Mouse (Mus musculus): ENCODE measurements at regions not wholly inside any gene's neighbourhood (a gene's known extent, or its start where the extent isn't known, plus 50 kb on each side); places are given as distances from the start of the nearest gene placed in this dataset.
A peak's percentile ranks its signal among the peaks of the same experiment; 100 is the strongest.

- intact Hi-C loops (cut with DNase I): no loop called here
- DNase-seq (ENCODE audit: low spot score): no peak
Measured at GRCm38 (mm10) chr13:71874986-71875385, 88.5 kb downstream of the Irx1 start.

DNA sequence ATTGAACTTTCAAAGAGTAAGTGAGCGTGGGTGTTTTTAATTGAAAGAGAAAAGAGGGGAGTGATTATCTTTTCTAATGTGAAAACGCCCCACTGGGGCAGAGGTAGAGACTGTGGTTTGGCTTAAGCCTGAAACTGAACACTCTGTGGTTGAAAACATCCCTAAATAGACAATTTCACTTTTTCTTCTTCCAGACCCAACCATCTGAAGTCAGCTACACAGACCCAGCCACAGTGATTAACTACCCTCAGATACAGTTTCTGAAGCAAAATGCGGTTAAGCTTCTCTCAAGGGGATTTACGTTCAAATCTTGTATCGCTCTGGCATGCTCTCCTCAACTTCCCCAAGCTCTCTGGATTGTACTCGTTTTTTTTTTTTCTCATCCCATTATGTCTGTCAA lies 94.8 kb downstream of the Irx1 start:
- DNase-seq (ENCODE audit: low spot score): no peak
- intact Hi-C loops (cut with DNase I): no loop called here

GRCm38 (mm10) chr13:71853426-71854025 lies 110.0 kb downstream of the Irx1 start:
- intact Hi-C loops (cut with DNase I): no loop called here

GRCm38 (mm10) chr13:71804032-71804958 lies 159.2 kb downstream of the Irx1 start:
- intact Hi-C loops (cut with DNase I): no loop called here
- DNase-seq (ENCODE audit: low spot score): no peak

More at GRCm38 (mm10) chr13:71853426-71854025, 110.0 kb downstream of the Irx1 start:
- DNase-seq (ENCODE audit: low spot score): no peak

GRCm38 (mm10) chr13:71798288-71798687 lies 165.2 kb downstream of the Irx1 start:
- intact Hi-C loops (cut with DNase I): no loop called here
- no peak for DNase-seq (ENCODE audit: low spot score)

- DNase-seq (ENCODE audit: low spot score): no peak
- intact Hi-C loops (cut with DNase I): no loop called here
Measured at GRCm38 (mm10) chr13:71784740-71785139, 178.8 kb downstream of the Irx1 start.

- no peak for DNase-seq (ENCODE audit: low spot score)
- intact Hi-C loops (cut with DNase I): no loop called here
Measured at GRCm38 (mm10) chr13:71747003-71747965, 216.2 kb downstream of the Irx1 start.

DNA sequence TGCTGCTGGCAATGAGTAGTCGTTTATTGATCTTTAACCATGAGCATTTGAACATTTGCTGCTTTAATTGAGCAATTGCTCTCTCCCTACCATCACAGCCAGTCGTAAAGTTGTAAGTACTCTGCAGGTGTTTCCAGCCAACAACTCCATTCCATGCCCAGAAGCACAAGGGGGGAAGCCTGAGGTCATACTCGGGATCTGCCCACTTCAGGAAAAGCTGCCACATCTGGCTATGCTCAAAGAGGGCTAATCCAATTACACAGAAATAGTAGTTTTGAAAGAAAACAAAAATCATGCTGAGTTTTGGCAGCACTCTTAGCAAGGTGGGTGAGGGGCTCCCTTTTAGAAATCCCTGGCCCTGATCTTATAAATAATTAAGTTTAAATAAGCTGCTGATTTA lies 217.0 kb downstream of the Irx1 start:
- intact Hi-C loops (cut with DNase I): no loop called here
- no peak for DNase-seq (ENCODE audit: low spot score)

DNA sequence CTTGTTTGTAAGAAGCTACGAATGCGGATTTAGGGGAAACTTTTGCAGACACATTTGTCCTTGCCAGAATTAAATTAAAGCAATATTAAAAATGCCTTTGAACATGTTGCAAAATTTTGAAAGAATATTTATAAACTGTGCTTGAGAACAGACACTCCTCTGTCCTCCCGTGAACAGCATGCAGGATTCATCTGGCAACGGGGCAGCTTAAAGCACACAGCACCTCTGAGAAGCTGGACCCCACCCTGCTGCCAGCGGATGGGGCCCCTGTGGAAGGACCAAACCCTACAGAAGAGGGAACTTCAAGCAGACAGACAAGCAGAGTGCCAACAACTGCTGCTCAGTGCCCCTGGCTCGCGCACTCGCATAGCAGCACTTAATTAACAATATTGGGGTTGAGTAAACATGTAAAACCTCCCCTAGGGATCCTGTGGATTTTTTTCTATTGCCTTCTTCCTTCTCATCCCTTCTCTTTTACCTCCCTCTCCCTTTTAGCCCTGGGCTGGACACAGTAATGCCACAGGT lies 226.6 kb downstream of the Irx1 start:
- no peak for DNase-seq (ENCODE audit: low spot score)
- intact Hi-C loops (cut with DNase I): no loop called here

DNA sequence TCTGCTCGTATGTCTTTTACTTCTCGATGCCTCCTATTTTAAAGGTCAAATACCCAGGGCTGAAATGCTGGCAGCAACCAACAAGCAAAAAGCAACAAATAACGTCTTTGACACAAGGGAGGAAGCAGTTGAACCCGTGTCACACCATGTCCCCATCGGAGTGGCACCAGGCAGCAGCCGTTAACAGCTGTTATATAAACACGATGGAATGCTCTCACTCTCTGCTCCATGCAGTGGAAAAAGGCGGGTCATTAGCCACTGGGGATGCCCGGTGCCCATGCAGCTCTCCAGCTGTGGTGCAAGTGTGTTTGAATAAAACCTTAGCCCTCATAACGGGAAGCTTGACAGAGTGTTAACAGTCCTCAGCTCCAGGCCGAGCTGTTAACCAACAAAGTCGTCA lies 229.3 kb downstream of the Irx1 start:
- intact Hi-C loops (cut with DNase I): no loop called here
- no peak for DNase-seq (ENCODE audit: low spot score)

DNA sequence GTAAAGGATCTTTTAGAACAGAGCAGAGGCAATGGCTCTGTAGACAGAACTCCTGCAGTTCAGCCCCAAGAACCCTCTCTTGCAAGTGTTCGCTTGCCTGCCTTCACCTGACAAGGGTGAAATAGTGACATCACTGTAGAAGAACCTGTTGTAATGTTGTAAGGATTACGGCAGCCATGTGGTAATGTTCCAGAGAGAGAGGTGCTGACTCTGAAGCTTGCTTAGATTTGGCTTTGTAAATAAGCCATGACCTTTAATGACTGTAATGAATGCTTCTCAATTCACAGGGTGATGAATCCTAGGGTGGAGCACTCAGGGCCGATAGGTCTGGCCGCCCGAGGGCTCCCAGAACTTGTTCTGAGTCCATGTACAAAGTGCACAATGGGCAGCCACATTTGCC lies 230.2 kb downstream of the Irx1 start:
- intact Hi-C loops (cut with DNase I): no loop called here
- DNase-seq (ENCODE audit: low spot score): no peak

DNA sequence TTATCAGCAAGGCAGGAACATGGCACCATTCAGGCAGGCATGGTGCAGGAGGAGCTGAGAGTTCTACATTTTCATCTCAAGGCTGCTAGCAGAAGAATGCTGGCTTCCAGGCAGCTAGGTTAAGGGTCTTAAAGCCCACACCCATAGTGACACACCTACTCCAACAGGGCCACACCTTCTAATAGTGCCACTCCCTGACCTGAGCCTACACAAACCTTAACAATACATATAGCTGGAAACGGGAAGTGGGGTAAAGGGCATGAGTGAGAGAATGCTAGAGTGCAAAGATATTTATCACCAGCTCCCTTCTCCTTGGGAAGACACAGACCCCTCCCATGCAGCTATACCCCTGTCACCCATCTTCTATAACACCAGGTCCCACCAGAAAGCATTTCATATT lies 230.6 kb downstream of the Irx1 start:
- intact Hi-C loops (cut with DNase I): no loop called here
- DNase-seq (ENCODE audit: low spot score): no peak

DNA sequence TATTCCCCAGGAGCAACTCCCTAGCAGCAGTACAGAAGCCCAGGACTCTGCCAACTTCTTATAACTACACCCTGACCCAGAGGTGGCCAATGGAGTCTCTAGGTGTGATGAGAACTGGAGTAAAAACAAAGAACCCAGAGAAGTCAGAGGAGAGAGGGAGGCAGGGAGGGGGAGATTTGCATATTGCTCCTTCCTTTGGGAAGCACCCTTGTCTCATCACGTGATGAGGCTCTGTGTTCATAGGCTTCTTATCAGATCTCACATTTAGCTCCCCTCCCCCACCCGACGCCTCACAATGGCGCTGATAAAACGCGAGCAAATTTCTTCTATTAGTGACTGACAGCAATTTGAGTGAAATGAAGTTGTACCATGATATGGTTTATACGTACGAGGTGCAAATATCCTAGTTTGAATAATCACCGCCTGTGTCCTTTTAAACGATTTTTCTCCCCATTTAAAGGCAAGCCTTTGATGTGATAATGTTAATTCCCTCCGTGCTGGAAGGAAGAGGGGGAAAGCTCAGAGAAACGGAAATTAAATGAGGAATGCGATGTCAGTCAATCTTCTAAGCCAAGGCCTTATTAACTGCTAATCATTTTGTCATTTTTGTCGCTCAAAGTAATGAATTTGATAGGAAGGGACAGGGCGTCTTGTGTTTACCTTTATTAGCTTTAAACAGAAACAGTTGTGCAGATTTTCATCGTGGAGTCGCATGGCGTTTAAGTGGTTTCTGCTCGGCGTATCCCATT lies 273.3 kb downstream of the Irx1 start:
- DNase-seq (ENCODE audit: low spot score): no peak
- intact Hi-C loops (cut with DNase I): no loop called here

DNA sequence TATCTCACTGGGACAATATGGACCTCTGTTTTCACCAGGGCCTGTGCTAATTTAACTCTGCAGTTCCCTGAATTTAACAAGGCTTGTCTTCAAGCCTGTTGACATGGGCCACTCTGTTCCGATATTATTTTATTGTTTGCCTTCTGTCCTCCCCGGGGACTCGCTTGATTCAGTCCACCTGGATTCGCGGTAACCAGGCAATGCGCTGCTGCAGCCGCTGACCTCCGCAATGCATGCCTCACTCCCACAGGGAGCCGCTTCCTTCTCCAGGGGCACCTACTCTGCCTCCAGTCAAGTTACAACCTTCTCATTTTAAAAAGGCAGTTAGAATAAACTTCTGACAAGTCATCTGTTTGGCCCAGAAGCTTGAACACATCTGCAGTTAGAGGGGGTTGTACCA lies 274.3 kb downstream of the Irx1 start:
- no peak for DNase-seq (ENCODE audit: low spot score)
- intact Hi-C loops (cut with DNase I): no loop called here

- no peak for DNase-seq (ENCODE audit: low spot score)
- intact Hi-C loops (cut with DNase I): no loop called here
Measured at GRCm38 (mm10) chr13:71676081-71676624, 287.4 kb downstream of the Irx1 start.

- peak; percentile 15 for DNase-seq (ENCODE audit: low spot score)
- intact Hi-C loops (cut with DNase I): no loop called here
Measured at GRCm38 (mm10) chr13:71669956-71670739, 293.4 kb downstream of the Irx1 start.

DNA sequence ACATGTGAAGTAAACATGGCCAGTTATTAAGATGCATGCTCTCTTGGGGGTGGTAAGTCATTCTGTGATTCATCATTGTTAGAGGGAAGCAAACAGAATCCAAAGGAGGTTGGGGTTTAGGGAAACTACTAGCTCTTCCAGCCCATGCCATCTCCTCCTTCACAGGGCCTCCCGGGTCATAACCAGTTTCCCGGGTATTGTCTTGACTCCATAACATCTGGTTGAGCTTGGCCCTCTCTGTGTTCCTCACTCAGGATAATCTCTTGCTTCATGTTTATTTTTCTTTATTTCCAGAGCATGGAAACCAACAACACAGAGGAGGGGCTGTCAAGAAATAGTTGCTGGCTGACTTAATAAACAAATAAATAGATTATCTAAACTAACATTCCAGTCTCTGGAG lies 295.3 kb downstream of the Irx1 start:
- intact Hi-C loops (cut with DNase I): no loop called here
- no peak for DNase-seq (ENCODE audit: low spot score)

DNA sequence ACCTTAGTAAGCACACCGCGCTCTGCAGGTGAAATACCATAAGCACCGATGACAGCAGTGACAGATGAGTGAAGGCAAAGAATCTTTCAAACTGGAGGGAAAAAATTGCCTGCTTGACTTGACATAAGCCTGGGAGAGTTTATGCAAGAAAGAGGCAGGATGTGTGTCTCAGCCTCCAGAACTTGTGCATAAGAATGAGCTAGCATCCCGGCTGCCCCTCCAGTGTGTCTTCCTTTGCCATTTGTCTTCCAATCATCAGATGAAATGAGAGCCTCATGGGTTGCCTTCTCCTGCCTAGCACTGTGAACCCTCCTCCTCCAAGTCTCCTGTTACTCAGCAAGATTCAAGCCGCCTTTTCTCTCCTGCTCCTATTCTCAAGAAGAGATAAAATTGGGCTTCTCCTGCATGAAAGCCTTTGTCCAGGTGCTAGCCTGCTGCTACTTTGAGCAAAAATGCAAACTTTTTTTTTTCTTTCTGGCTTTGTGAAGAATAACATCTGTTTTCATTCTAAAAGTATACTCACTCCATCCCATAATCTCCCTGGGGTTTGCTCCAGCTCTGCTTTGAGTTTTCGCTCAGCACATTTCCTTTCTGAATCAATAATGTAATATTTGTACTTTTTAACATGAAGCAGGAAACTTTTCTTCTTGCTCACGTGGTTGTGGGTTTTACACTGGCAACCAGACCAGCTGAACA lies 298.2 kb downstream of the Irx1 start:
- intact Hi-C loops (cut with DNase I): no loop called here
- DNase-seq (ENCODE audit: low spot score): no peak
